Comparison of ENCODE assay signal across 8 mouse cellular contexts in the genomic region with DNA sequence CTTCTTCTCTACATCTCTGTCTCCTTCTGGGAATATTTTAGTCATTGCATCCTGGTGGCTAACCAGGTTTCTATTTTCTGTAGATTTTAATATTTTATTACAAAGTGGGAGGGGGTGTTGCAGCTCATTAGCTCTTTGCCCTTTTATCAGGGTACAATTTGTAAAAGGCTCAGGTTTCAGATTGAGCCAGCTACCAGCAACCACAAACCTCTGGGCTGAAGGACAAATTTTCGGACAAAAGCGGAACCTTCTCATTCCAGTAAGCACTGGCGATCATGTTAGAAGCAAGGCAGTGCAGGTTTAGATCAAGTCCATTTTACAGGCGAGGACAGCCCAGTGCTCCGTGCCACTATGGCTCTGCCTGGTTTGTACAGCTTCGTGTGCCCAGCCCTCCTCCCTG. TPM values are rescaled to one million over a fixed set of nuclear protein-coding genes. Genes with fewer than 3 reads are reported as not detected.
DNase-seq lines count a peak whose midpoint lies in the region; ATAC-seq and TF ChIP-seq lines count a peak whose summit lies in the region.

No protein-coding gene starts in this region.

- peak overlapping the region; percentile 61 for H3ac ChIP-seq in C2C12 (ENCODE audit: control insufficient read depth, insufficient read length, low read depth)

- no peak for ATAC-seq in heart, embryonic 11.5 days (replicated peaks; ENCODE audit: insufficient number of reproducible peaks, low FRiP score, low TSS enrichment)
- ATAC-seq in forebrain, embryonic 14.5 days = no peak
- ATAC-seq in megakaryocyte progenitor cell, adult 5-6 weeks (replicated peaks; ENCODE audit: poor library complexity) = 0 out of 2 replicates have a peak, but pooled peaks have one; percentile 2
- no peak for ATAC-seq in kidney, embryonic 14.5 days (ENCODE audit: low FRiP score, low TSS enrichment)

- H3K27ac ChIP-seq in heart, embryonic 11.5 days (ENCODE audit: low read depth, low read length) = no peak overlapping the region
- H3K27ac ChIP-seq in forebrain, embryonic 14.5 days (ENCODE audit: low read depth, low read length) = no peak overlapping the region
- H3K27ac ChIP-seq in kidney, embryonic 14.5 days (ENCODE audit: low read depth, low read length) = no peak overlapping the region

- H3K27me3 ChIP-seq in heart, embryonic 11.5 days (ENCODE audit: control insufficient read depth, insufficient read depth, low read length) = no peaks in the 10 kb centered on the region
- H3K27me3 ChIP-seq in C2C12 (ENCODE audit: control insufficient read depth, insufficient read depth, insufficient read length) = peaks cover 4% of the 10 kb centered on the region
- H3K27me3 ChIP-seq in forebrain, embryonic 14.5 days (replicated peaks; ENCODE audit: control insufficient read depth, insufficient read depth, low read length) = no peaks in the 10 kb centered on the region
- H3K27me3 ChIP-seq in kidney, embryonic 14.5 days (ENCODE audit: control insufficient read depth, insufficient read depth, low read length) = no peaks in the 10 kb centered on the region

- H3K4me3 ChIP-seq in heart, embryonic 11.5 days (ENCODE audit: low read depth, low read length) = peak overlapping the region; percentile 92; the same call in 1 of the 2 replicates
- peak overlapping the region; percentile 64 for H3K4me3 ChIP-seq in C2C12 (ENCODE audit: insufficient read depth, poor library complexity, severe bottlenecking)
- H3K4me3 ChIP-seq in forebrain, embryonic 14.5 days (ENCODE audit: low read depth, low read length) = no peak overlapping the region
- no peak overlapping the region for H3K4me3 ChIP-seq in kidney, embryonic 14.5 days (ENCODE audit: low read length)

- peaks cover 4% of the 10 kb centered on the region for H3K79me3 ChIP-seq in C2C12 (ENCODE audit: low read depth)

- H3K36me3 ChIP-seq in heart, embryonic 11.5 days (ENCODE audit: control insufficient read depth, insufficient read depth, low read length) = peaks cover 4% of the 10 kb centered on the region; the same call in 1 of the 2 replicates
- H3K36me3 ChIP-seq in C2C12 (ENCODE audit: control insufficient read depth, insufficient read depth) = peaks cover 10% of the 10 kb centered on the region
- peaks cover 17% of the 10 kb centered on the region for H3K36me3 ChIP-seq in forebrain, embryonic 14.5 days (ENCODE audit: control insufficient read depth, insufficient read depth, low read length)
- peaks cover 10% of the 10 kb centered on the region; the same call in 1 of the 2 replicates for H3K36me3 ChIP-seq in kidney, embryonic 14.5 days (ENCODE audit: control insufficient read depth, insufficient read depth, low read length)

- 0 out of 2 replicates have a peak overlapping the region, but pooled peaks have one; percentile 22 for H3K9ac ChIP-seq in heart, embryonic 11.5 days (ENCODE audit: low read depth, low read length)
- H3K9ac ChIP-seq in forebrain, embryonic 14.5 days (ENCODE audit: low read length) = peak overlapping the region; percentile 25; the same call in 1 of the 2 replicates
- no peak overlapping the region for H3K9ac ChIP-seq in kidney, embryonic 14.5 days (ENCODE audit: low read depth, low read length)

- peaks cover 10% of the 10 kb centered on the region for H3K4me1 ChIP-seq in heart, embryonic 11.5 days (ENCODE audit: control insufficient read depth, insufficient read depth, low read length)
- peaks cover 11% of the 10 kb centered on the region; the same call in 1 of the 2 replicates for H3K4me1 ChIP-seq in forebrain, embryonic 14.5 days (ENCODE audit: control insufficient read depth, insufficient read depth, low read length)
- H3K4me1 ChIP-seq in kidney, embryonic 14.5 days (ENCODE audit: control insufficient read depth, insufficient read depth, low read length) = peaks cover 7% of the 10 kb centered on the region; the same call in 1 of the 2 replicates

- 60% methylated on average over 6 of the region's 6 CpGs for WGBS in heart, embryonic 11.5 days (ENCODE audit: insufficient replicate concordance)
- WGBS in forebrain, embryonic 14.5 days = 64% methylated on average over 6 of the region's 6 CpGs
- 56% methylated on average over 6 of the region's 6 CpGs for WGBS in kidney, embryonic 14.5 days

- H3K4me2 ChIP-seq in heart, embryonic 11.5 days = peak overlapping the region; percentile 89
- 0 out of 2 replicates have a peak overlapping the region, but pooled peaks have one; percentile 65 for H3K4me2 ChIP-seq in forebrain, embryonic 14.5 days (ENCODE audit: low read length)
- H3K4me2 ChIP-seq in kidney, embryonic 14.5 days (replicated peaks; ENCODE audit: low read depth, low read length) = no peak overlapping the region

- TF ChIP-seq CTCF in C2C12 (IDR thresholded peaks at IDR 0.05; ENCODE audit: control insufficient read depth, insufficient read depth, insufficient read length) = no peak

- no peak for DNase-seq in heart, adult 8-10 months (ENCODE audit: low spot score)
- no peak for DNase-seq in forebrain, embryonic 14.5 days (ENCODE audit: low spot score)
- no peak for DNase-seq in ovary, postnatal 10 days (ENCODE audit: low spot score)
- no peak for DNase-seq in spleen, adult 12 weeks (ENCODE audit: low spot score)

- H3K79me2 ChIP-seq in C2C12 (ENCODE audit: control insufficient read depth, insufficient read depth) = peaks cover 16% of the 10 kb centered on the region

- H3K9me3 ChIP-seq in heart, embryonic 11.5 days (replicated peaks; ENCODE audit: control insufficient read depth, low read length) = no peaks in the 10 kb centered on the region
- no peaks in the 10 kb centered on the region for H3K9me3 ChIP-seq in forebrain, embryonic 14.5 days (replicated peaks; ENCODE audit: control insufficient read depth, low read length)
- H3K9me3 ChIP-seq in kidney, embryonic 14.5 days (ENCODE audit: control insufficient read depth, low read length) = peaks cover 3% of the 10 kb centered on the region; the same call in 1 of the 2 replicates

TF ChIP-seq in C2C12, 6 proteins besides CTCF, POLR2A, EP300 and RAD21:
- TF ChIP-seq MYOG (IDR thresholded peaks at IDR 0.05; ENCODE audit: control insufficient read depth, extremely low read depth, insufficient read length) (no peak), USF1 (IDR thresholded peaks at IDR 0.05; ENCODE audit: low read depth) (no peak), MAX (IDR thresholded peaks at IDR 0.05) (no peak), MYOD1 (IDR thresholded peaks at IDR 0.05; ENCODE audit: control insufficient read depth, insufficient read length, low read depth) (no peak), CEBPB (IDR thresholded peaks at IDR 0.05; ENCODE audit: low read depth) (no peak), FOSL1 (IDR thresholded peaks at IDR 0.05; ENCODE audit: insufficient read depth, low read length, poor library complexity, severe bottlenecking) (no peak)

RNA-seq across cellular contexts. Expression of a gene that starts 0.6 kb away (rescaled TPM):
- 13.7 and 15.3 TPM in 2 replicates for polyA plus RNA-seq in heart, embryonic 11.5 days (2014; fragmentation: Nextera tagmentation; extraction: Ambion mirVana)
- total RNA-seq in heart, adult 8-10 months (2022) = 10 to 100 TPM in 3 of 4 experiments, 1 to 10 TPM in 1; 10.0 to 14.2 (median 11.2) TPM
- polyA plus RNA-seq in C2C12 (2012; fragmentation: generic; extraction: Trizol) = 13.6 TPM
- 44.3 and 45.5 TPM in 2 replicates for polyA plus RNA-seq in forebrain, embryonic 14.5 days (2014; fragmentation: Nextera tagmentation; extraction: Ambion mirVana)
- total RNA-seq in megakaryocyte progenitor cell, adult 5-6 weeks (2015) = 2.5 and 4.7 TPM in 2 replicates
- 5.9 and 8.8 TPM in 2 replicates for total RNA-seq in megakaryocyte progenitor cell, adult 5-6 weeks (2017)
- polyA plus RNA-seq in kidney, embryonic 14.5 days (2014; fragmentation: Nextera tagmentation; extraction: Ambion mirVana) = 21.0 and 28.3 TPM in 2 replicates

RNA-seq across cellular contexts. Expression of a gene that starts 11.2 kb away (rescaled TPM):
- 0.93 and 1.1 TPM in 2 replicates for polyA plus RNA-seq in heart, embryonic 11.5 days (2014; fragmentation: Nextera tagmentation; extraction: Ambion mirVana)
- total RNA-seq in heart, adult 8-10 months (2022) = under 1 TPM; 0.41 to 0.82 (median 0.60) TPM
- polyA plus RNA-seq in C2C12 (2012; fragmentation: generic; extraction: Trizol) = 7.3 TPM
- 1.1 and 1.4 TPM in 2 replicates for polyA plus RNA-seq in forebrain, embryonic 14.5 days (2014; fragmentation: Nextera tagmentation; extraction: Ambion mirVana)
- total RNA-seq in megakaryocyte progenitor cell, adult 5-6 weeks (2015) = 0.71 and 0.72 TPM in 2 replicates
- 0.87 and 1.7 TPM in 2 replicates for total RNA-seq in megakaryocyte progenitor cell, adult 5-6 weeks (2017)
- polyA plus RNA-seq in kidney, embryonic 14.5 days (2014; fragmentation: Nextera tagmentation; extraction: Ambion mirVana) = 1.1 and 1.2 TPM in 2 replicates

RNA-seq across cellular contexts. Expression of a gene that starts 25.7 kb away (rescaled TPM):
- polyA plus RNA-seq in heart, embryonic 11.5 days (2014; fragmentation: Nextera tagmentation; extraction: Ambion mirVana) = 2.2 and 2.6 TPM in 2 replicates
- 1 to 10 TPM; 3.0 to 4.2 (median 3.6) TPM for total RNA-seq in heart, adult 8-10 months (2022)
- 3.7 TPM for polyA plus RNA-seq in C2C12 (2012; fragmentation: generic; extraction: Trizol)
- 2.4 and 2.9 TPM in 2 replicates for polyA plus RNA-seq in forebrain, embryonic 14.5 days (2014; fragmentation: Nextera tagmentation; extraction: Ambion mirVana)
- total RNA-seq in megakaryocyte progenitor cell, adult 5-6 weeks (2015) = 0.44 and 0.54 TPM in 2 replicates
- total RNA-seq in megakaryocyte progenitor cell, adult 5-6 weeks (2017) = 0.67 and 0.95 TPM in 2 replicates
- 4.3 and 6.8 TPM in 2 replicates for polyA plus RNA-seq in kidney, embryonic 14.5 days (2014; fragmentation: Nextera tagmentation; extraction: Ambion mirVana)

RNA-seq across cellular contexts. Expression of a gene that starts 25.8 kb away (rescaled TPM):
- 44.7 and 47.9 TPM in 2 replicates for polyA plus RNA-seq in heart, embryonic 11.5 days (2014; fragmentation: Nextera tagmentation; extraction: Ambion mirVana)
- total RNA-seq in heart, adult 8-10 months (2022) = 10 to 100 TPM; 25.8 to 34.5 (median 30.4) TPM
- 64.9 TPM for polyA plus RNA-seq in C2C12 (2012; fragmentation: generic; extraction: Trizol)
- 51.5 and 59.3 TPM in 2 replicates for polyA plus RNA-seq in forebrain, embryonic 14.5 days (2014; fragmentation: Nextera tagmentation; extraction: Ambion mirVana)
- total RNA-seq in megakaryocyte progenitor cell, adult 5-6 weeks (2015) = 64.8 and 65.7 TPM in 2 replicates
- 35.3 and 40.0 TPM in 2 replicates for total RNA-seq in megakaryocyte progenitor cell, adult 5-6 weeks (2017)
- polyA plus RNA-seq in kidney, embryonic 14.5 days (2014; fragmentation: Nextera tagmentation; extraction: Ambion mirVana) = 55.7 and 72.5 TPM in 2 replicates

RNA-seq across cellular contexts. Expression of a gene that starts 39.2 kb away (rescaled TPM):
- 20.8 and 21.0 TPM in 2 replicates for polyA plus RNA-seq in heart, embryonic 11.5 days (2014; fragmentation: Nextera tagmentation; extraction: Ambion mirVana)
- 100 to 1,000 TPM; 128 to 167 (median 148) TPM for total RNA-seq in heart, adult 8-10 months (2022)
- polyA plus RNA-seq in C2C12 (2012; fragmentation: generic; extraction: Trizol) = 10.8 TPM
- 6.7 and 7.8 TPM in 2 replicates for polyA plus RNA-seq in forebrain, embryonic 14.5 days (2014; fragmentation: Nextera tagmentation; extraction: Ambion mirVana)
- 9.7 and 12.0 TPM in 2 replicates for total RNA-seq in megakaryocyte progenitor cell, adult 5-6 weeks (2015)
- total RNA-seq in megakaryocyte progenitor cell, adult 5-6 weeks (2017) = 9.2 and 12.0 TPM in 2 replicates
- polyA plus RNA-seq in kidney, embryonic 14.5 days (2014; fragmentation: Nextera tagmentation; extraction: Ambion mirVana) = 11.5 and 15.9 TPM in 2 replicates

Comparison
In these comparisons a context has a peak if more than half of its experiments do, and no peak if none do; other contexts are left out.
1. H3K4me3 ChIP-seq: peak in heart, embryonic 11.5 days (single experiment) and C2C12 (single experiment); none in forebrain, embryonic 14.5 days (single experiment) and kidney, embryonic 14.5 days (single experiment).